Mouse (Mus musculus) spleen, postnatal 0 days (tissue): ENCODE results near the gene Slc35e1. TPM values are rescaled to one million over a fixed set of nuclear protein-coding genes. Genes with fewer than 3 reads are reported as not detected.

Experiments used
- polyA plus RNA-seq: library from polyadenylated mRNA; unstranded; fragments of >200 nt; fragmentation: Nextera tagmentation; extraction: Ambion mirVana; gene quantifications from 2 replicates; pipeline ENCODE4 v1.2.1, GENCODE M21; 2015

The Slc35e1 gene
- polyA plus RNA-seq: 9.0 and 10.6 TPM in 2 replicates

GRCm38 (mm10) chr8:72491680-72492621 lies at the start of gene Slc35e1:
Slc35e1 (minus strand) TSS chr8:72492614.

DNA sequence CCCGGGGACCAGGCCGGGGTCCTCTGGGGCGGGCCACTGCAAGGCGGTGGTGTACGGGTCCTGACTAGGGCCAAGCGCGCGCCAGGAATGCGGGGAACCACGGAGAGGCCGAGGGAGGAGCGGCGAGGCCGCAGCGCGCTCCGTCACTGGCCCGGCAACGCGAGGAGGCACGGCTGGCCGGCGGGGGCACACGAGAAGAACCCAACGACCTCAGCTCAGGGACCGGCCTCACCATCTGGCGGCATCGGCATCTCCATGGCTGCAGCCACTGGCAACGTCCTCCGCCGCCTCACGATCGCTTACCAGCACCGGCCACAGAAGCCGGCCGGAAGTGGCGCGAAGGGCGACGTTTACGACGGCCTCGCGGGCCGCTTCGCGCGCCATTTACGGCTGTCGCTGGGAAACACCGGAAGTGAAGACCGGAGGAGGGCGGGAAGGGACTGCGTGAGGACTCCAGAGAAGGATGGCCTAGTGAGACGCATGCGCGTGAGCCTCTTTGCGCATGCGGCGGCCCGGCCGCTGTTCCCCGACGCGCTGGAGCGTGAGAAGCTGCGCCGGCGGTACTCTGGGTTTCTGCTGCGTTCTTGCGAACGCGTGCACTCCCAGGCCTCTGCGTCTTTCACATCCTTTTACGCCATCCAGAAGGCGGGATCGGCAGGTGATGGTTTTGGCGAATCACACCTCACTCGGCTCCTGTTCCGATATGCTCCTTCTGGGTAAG lies 17.4 kb downstream of the Slc35e1 start, which contains the start of gene Cherp:
Cherp (minus strand) TSS at position 401 of the 721 bp plus-strand sequence.

GRCm38 (mm10) chr8:72443338-72443993 lies 48.9 kb downstream of the Slc35e1 start, which contains the start of the genes Calr3 and 1700030K09Rik:
Calr3 (minus strand) TSS chr8:72443870.
1700030K09Rik (plus strand) TSS chr8:72443880.

Other genes with a start within 250 kb of the Slc35e1 start
- gene Gm10282, start 187.4 kb downstream of the Slc35e1 start, polyA plus RNA-seq: 12.0 and 12.3 TPM in 2 replicates
- 18.5 and 24.5 TPM in 2 replicates for gene Klf2, start 173.6 kb downstream of the Slc35e1 start, polyA plus RNA-seq
- gene Eps15l1, start 71.2 kb downstream of the Slc35e1 start, polyA plus RNA-seq: 18.2 and 19.9 TPM in 2 replicates
- 0.68 and 0.87 TPM in 2 replicates for gene Calr3, start 48.7 kb downstream of the Slc35e1 start, polyA plus RNA-seq
- 3.8 and 5.7 TPM in 2 replicates for gene 1700030K09Rik, start 48.7 kb downstream of the Slc35e1 start, polyA plus RNA-seq
- gene Cherp, start 17.4 kb downstream of the Slc35e1 start, polyA plus RNA-seq: 22.4 and 24.3 TPM in 2 replicates
- gene Med26, start 55.7 kb upstream of the Slc35e1 start, polyA plus RNA-seq: 9.3 and 9.9 TPM in 2 replicates
- gene Smim7, start 78.5 kb upstream of the Slc35e1 start, polyA plus RNA-seq: 52.7 and 56.5 TPM in 2 replicates
- 4.8 and 5.5 TPM in 2 replicates for gene Tmem38a, start 79.4 kb upstream of the Slc35e1 start, polyA plus RNA-seq
- gene Nwd1, start 154.1 kb upstream of the Slc35e1 start, polyA plus RNA-seq: 0.02 and 0.06 TPM in 2 replicates
- 117 and 130 TPM in 2 replicates for gene Sin3b, start 230.7 kb upstream of the Slc35e1 start, polyA plus RNA-seq